In the genomic region with DNA sequence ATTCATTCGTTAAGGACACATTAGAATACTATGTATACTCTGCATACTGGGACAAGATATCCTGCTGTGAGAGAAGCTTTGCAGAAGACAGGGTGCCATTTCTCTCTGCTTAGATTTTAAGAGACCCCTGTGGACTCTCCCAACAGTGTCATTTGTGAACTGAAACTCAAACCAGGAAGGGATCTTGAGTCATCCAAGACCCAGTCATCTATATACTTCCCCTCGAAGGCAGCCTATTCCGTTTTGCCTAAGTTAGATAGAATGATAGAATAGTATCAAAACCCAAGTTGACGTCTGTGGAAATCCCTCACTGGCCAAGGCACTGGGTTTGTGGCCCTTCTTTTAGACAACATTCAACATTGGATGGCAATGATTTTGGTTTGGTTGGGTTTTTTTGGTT, we compare ENCODE assay signal across 36 mouse cellular contexts. TPM values are rescaled to one million over a fixed set of nuclear protein-coding genes. Genes with fewer than 3 reads are reported as not detected.
"Had no signal": no experiment of that assay in that cellular context is flagged by ENCODE, and none has a peak within 500 bp of the region (broad histone marks: within the 10 kb centered on the region; RNA-seq: fewer than 3 reads in every experiment).

No protein-coding gene starts in this region.

- H3K27ac ChIP-seq: limb, embryonic 10.5 days; limb, embryonic 12.5 days; limb, embryonic 13.5 days; limb, embryonic 15.5 days; liver, embryonic 12.5 days; liver, embryonic 13.5 days; liver, embryonic 14.5 days; liver, embryonic 15.5 days; lung, embryonic 15.5 days; macrophage; midbrain, embryonic 10.5 days; midbrain, embryonic 12.5 days; midbrain, embryonic 13.5 days; midbrain, embryonic 15.5 days; neural tube, embryonic 12.5 days had no signal

- H3K27me3 ChIP-seq: megakaryocyte, embryonic 14.5 days; midbrain, embryonic 15.5 days; neural tube, embryonic 12.5 days had no signal

- H3K9me3 ChIP-seq: limb, embryonic 10.5 days; limb, embryonic 12.5 days; limb, embryonic 13.5 days; limb, embryonic 15.5 days; liver, embryonic 12.5 days; liver, embryonic 13.5 days; liver, embryonic 15.5 days; lung, embryonic 15.5 days; megakaryocyte, embryonic 14.5 days; midbrain, embryonic 10.5 days; midbrain, embryonic 12.5 days; midbrain, embryonic 13.5 days; midbrain, embryonic 15.5 days; neural tube, embryonic 12.5 days had no signal

- H3K4me1 ChIP-seq: limb, embryonic 10.5 days; limb, embryonic 12.5 days; limb, embryonic 13.5 days; limb, embryonic 15.5 days; liver, embryonic 12.5 days; liver, embryonic 13.5 days; liver, embryonic 15.5 days; lung, embryonic 15.5 days; megakaryocyte, embryonic 14.5 days; midbrain, embryonic 10.5 days had no signal

- H3K9ac ChIP-seq: limb, embryonic 12.5 days; limb, embryonic 13.5 days; limb, embryonic 15.5 days; liver, embryonic 12.5 days; liver, embryonic 13.5 days; liver, embryonic 14.5 days; liver, embryonic 15.5 days; liver, postnatal 0 days; lung, embryonic 14.5 days; lung, embryonic 15.5 days; midbrain, embryonic 12.5 days; midbrain, embryonic 13.5 days; midbrain, embryonic 15.5 days; neural tube, embryonic 12.5 days had no signal

- H3K4me2 ChIP-seq: limb, embryonic 12.5 days; limb, embryonic 13.5 days; limb, embryonic 15.5 days; liver, embryonic 11.5 days; liver, embryonic 12.5 days; liver, embryonic 13.5 days; liver, embryonic 15.5 days; lung, embryonic 14.5 days; lung, embryonic 15.5 days; midbrain, embryonic 11.5 days; midbrain, embryonic 12.5 days; midbrain, embryonic 13.5 days; midbrain, embryonic 15.5 days; neural tube, embryonic 12.5 days had no signal

- DNase-seq: left cerebral cortex, postnatal 4 days; liver; liver, embryonic 13.5 days; liver, postnatal 0 days; lung, adult 18-20 months; lung, adult 2 months; lung, embryonic 14.5 days; lung, postnatal 10 days; lung, postnatal 14 days; lung, postnatal 36 days; lung, postnatal 4 days; midbrain, embryonic 14.5 days had no signal

- H3K4me3 ChIP-seq: limb, embryonic 10.5 days; limb, embryonic 12.5 days; limb, embryonic 13.5 days; limb, embryonic 15.5 days; liver, embryonic 12.5 days; liver, embryonic 13.5 days; liver, embryonic 15.5 days; lung, embryonic 15.5 days; megakaryocyte, embryonic 14.5 days; midbrain, embryonic 10.5 days; midbrain, embryonic 12.5 days; midbrain, embryonic 13.5 days; midbrain, embryonic 15.5 days; myocyte; neural tube, embryonic 12.5 days had no signal

- H3K36me3 ChIP-seq: limb, embryonic 10.5 days; limb, embryonic 12.5 days; limb, embryonic 13.5 days; limb, embryonic 15.5 days; liver, embryonic 12.5 days; liver, embryonic 13.5 days; liver, embryonic 15.5 days; lung, embryonic 15.5 days; midbrain, embryonic 10.5 days; midbrain, embryonic 12.5 days; midbrain, embryonic 13.5 days; midbrain, embryonic 15.5 days; neural tube, embryonic 12.5 days had no signal

RNA-seq across cellular contexts. Expression of gene March4, which starts 7.5 kb away (rescaled TPM):
- total RNA-seq: liver, adult 2 months; megakaryocyte, adult 5-6 weeks; megakaryocyte-erythroid progenitor cell, adult 5-6 weeks; monocyte, adult 5-6 weeks had no signal
- polyA plus RNA-seq: limb, embryonic 10.5 days; limb, embryonic 11.5 days; limb, embryonic 12.5 days; limb, embryonic 13.5 days; limb, embryonic 15.5 days; liver, adult 2 months; liver, embryonic 11.5 days; liver, embryonic 12.5 days; liver, embryonic 13.5 days; liver, embryonic 14.5 days; liver, embryonic 15.5 days; liver, embryonic 16.5 days; liver, postnatal 0 days; lung, embryonic 14.5 days; macrophage had no signal
